In genomic region chr10:83005003-83005402, GRCm38 (mm10) we compare ENCODE assay signal across 10 mouse cellular contexts. TPM values are rescaled to one million over a fixed set of nuclear protein-coding genes. Genes with fewer than 3 reads are reported as not detected.
A peak's percentile ranks its signal among the peaks of the same experiment; 100 is the strongest.
DNase-seq lines count a peak whose midpoint lies in the region; ATAC-seq lines count a peak whose summit lies in the region.
"Had no signal": no experiment of that assay in that cellular context is flagged by ENCODE, and none has a peak within 500 bp of the region (broad histone marks: within the 10 kb centered on the region; RNA-seq: fewer than 3 reads in every experiment).

No protein-coding gene starts in this region.

- WGBS in kidney, embryonic 15.5 days, result 53% methylated on average over 4 of the region's 4 CpGs
- WGBS in liver, embryonic 13.5 days (ENCODE audit: insufficient replicate concordance), result 17% methylated on average over 4 of the region's 4 CpGs

- no peak for DNase-seq in kidney, adult 18-20 months
- peak; percentile 88 for DNase-seq in A20 (ENCODE audit: low read depth, low spot score)
- DNase-seq in liver, embryonic 13.5 days, result no peak
- no peak for DNase-seq in right cerebral cortex, postnatal 14 days
- no peak for DNase-seq in gastrocnemius, postnatal 36 days
- DNase-seq in frontal cortex, adult 2 months (ENCODE audit: extremely low spot score in 1 of 2, low spot score in 1 of 2), result no peak
- DNase-seq: cerebellum, adult 11-12 months had no signal

- H3K36me3 ChIP-seq in kidney, embryonic 15.5 days, result peaks cover 8% of the 10 kb centered on the region
- H3K36me3 ChIP-seq in liver, embryonic 13.5 days, result peaks cover 14% of the 10 kb centered on the region; the same call in 1 of the 2 replicates

- peaks cover 66% of the 10 kb centered on the region for H3K4me1 ChIP-seq in kidney, embryonic 15.5 days
- H3K4me1 ChIP-seq in brown adipose tissue, adult 24 weeks (ENCODE audit: control insufficient read depth, insufficient read depth, insufficient read length, low read length), result peaks cover 40% of the 10 kb centered on the region
- peaks cover 95% of the 10 kb centered on the region for H3K4me1 ChIP-seq in liver, embryonic 13.5 days (replicated peaks)

- peak; percentile 35; the same call in 1 of the 2 replicates for ATAC-seq in kidney, embryonic 15.5 days (replicated peaks; ENCODE audit: low FRiP score)
- peak; percentile 47 for ATAC-seq in liver, embryonic 13.5 days (ENCODE audit: low read depth)
- ATAC-seq: forebrain, embryonic 14.5 days had no signal

- H3K9ac ChIP-seq in kidney, embryonic 15.5 days, result no peak overlapping the region
- no peak overlapping the region for H3K9ac ChIP-seq in liver, embryonic 13.5 days

- peak overlapping the region; percentile 65 for H3K27ac ChIP-seq in kidney, embryonic 15.5 days
- H3K27ac ChIP-seq in brown adipose tissue, adult 24 weeks (replicated peaks; ENCODE audit: low read depth, low read length), result peak overlapping the region; percentile 67
- H3K27ac ChIP-seq in liver, embryonic 13.5 days, result peak overlapping the region; percentile 72

- no peaks in the 10 kb centered on the region for H3K9me3 ChIP-seq in kidney, embryonic 15.5 days (replicated peaks)
- H3K9me3 ChIP-seq in liver, embryonic 13.5 days (replicated peaks), result no peaks in the 10 kb centered on the region

- no peaks in the 10 kb centered on the region for H3K27me3 ChIP-seq in kidney, embryonic 15.5 days
- no peaks in the 10 kb centered on the region for H3K27me3 ChIP-seq in liver, embryonic 13.5 days

- H3K4me3 ChIP-seq in kidney, embryonic 15.5 days (replicated peaks), result no peak overlapping the region
- no peak overlapping the region; the same call in 1 of the 2 replicates for H3K4me3 ChIP-seq in brown adipose tissue, adult 24 weeks (ENCODE audit: insufficient read depth, low read depth, low read length)
- no peak overlapping the region for H3K4me3 ChIP-seq in liver, embryonic 13.5 days (replicated peaks)

- intact Hi-C loops in gastrocnemius, postnatal 36 days (cut with DNase I), result no loop called here

- H3K4me2 ChIP-seq in kidney, embryonic 15.5 days, result no peak overlapping the region
- H3K4me2 ChIP-seq in liver, embryonic 13.5 days, result peak overlapping the region; percentile 15

RNA-seq across cellular contexts. Expression of gene Chst11, which starts 19.7 kb away (rescaled TPM):
- polyA plus RNA-seq in kidney, embryonic 15.5 days (2015; fragmentation: Nextera tagmentation; extraction: Ambion mirVana), result 3.8 and 4.7 TPM in 2 replicates
- 5.9 and 10.1 TPM in 2 replicates for polyA plus RNA-seq in brown adipose tissue, adult 24 weeks (2012; ENCODE audit: insufficient read depth, insufficient read length, missing spikeins)
- 1.2 and 1.3 TPM in 2 replicates for polyA plus RNA-seq in liver, embryonic 13.5 days (2015; fragmentation: Nextera tagmentation; extraction: Ambion mirVana)
- 1 to 10 TPM in 1 of 2 experiments, under 1 TPM in 1; 0.77 to 1.2 TPM for total RNA-seq in gastrocnemius, postnatal 36 days (2021)
- polyA plus RNA-seq in frontal cortex, adult 2 months (2012; rRNA removed), result 32.8 and 34.6 TPM in 2 replicates
